Mouse (Mus musculus): Measurements from ENCODE around the gene Gm6710. TPM values are rescaled to one million over a fixed set of nuclear protein-coding genes. Genes with fewer than 3 reads are reported as not detected.
"Not testable (repeated sequence)": the region's sequence is repeated elsewhere in the genome, so short reads cannot be mapped to it uniquely, and the experiment has no call there.

The Gm6710 gene
- polyA plus RNA-seq (2015; fragmentation: Nextera tagmentation; extraction: Ambion mirVana), result 22.9 and 25.1 TPM in 2 replicates

DNA sequence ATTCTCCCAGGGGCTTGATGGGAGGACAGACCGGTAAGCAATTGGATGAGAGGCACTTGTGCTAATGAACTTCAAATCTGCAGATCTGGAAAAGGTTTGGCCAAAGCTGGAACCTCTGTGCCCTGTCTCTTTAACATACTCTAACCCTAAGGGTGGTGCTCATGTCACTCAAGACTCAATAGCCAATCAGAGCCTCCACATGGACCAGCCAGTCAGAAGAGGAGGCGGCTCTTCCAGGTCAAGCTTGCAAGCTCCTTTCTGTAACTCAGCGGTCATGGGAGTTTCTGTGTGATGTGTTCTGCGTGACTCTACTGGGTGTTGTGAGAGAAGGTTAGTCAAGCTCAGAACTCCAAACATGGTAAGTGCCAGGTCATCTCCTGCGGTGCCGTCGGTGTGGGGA is at the start of gene Gm6710:
TSS of gene Gm6710 (plus strand) at position 196 of the 400 bp plus-strand sequence.
- not testable (repeated sequence) for H3K4me3 ChIP-seq (replicated peaks; ENCODE audit: low read depth, low read length); H3K9me3 ChIP-seq (replicated peaks; ENCODE audit: low read length); H3K4me1 ChIP-seq (replicated peaks; ENCODE audit: insufficient read depth, low read length); H3K9ac ChIP-seq (ENCODE audit: low read depth, low read length); DNase-seq (ENCODE audit: low spot score); H3K27me3 ChIP-seq (ENCODE audit: insufficient read depth, low read length); H3K4me2 ChIP-seq (ENCODE audit: low read length); H3K36me3 ChIP-seq (ENCODE audit: insufficient read depth, low read length); H3K27ac ChIP-seq; ATAC-seq (replicated peaks; ENCODE audit: low FRiP score, low read depth)
- no CpG with 5 or more reads among the region's 7 CpGs for WGBS

Other genes starting within 250 kb of the Gm6710 start
- gene Gm11007, start 225.2 kb upstream of the Gm6710 start, polyA plus RNA-seq (2015; fragmentation: Nextera tagmentation; extraction: Ambion mirVana), result not detected in 2 replicates
- gene Zfp969, start 165.6 kb upstream of the Gm6710 start, polyA plus RNA-seq (2015; fragmentation: Nextera tagmentation; extraction: Ambion mirVana), result 33.8 and 34.7 TPM in 2 replicates
- not detected in 2 replicates for gene Gm2007, start 127.7 kb upstream of the Gm6710 start, polyA plus RNA-seq (2015; fragmentation: Nextera tagmentation; extraction: Ambion mirVana)
- gene Gm14288, start 68.1 kb upstream of the Gm6710 start, polyA plus RNA-seq (2015; fragmentation: Nextera tagmentation; extraction: Ambion mirVana), result 3.1 and 4.9 TPM in 2 replicates
- gene Zfp966, start 61.9 kb downstream of the Gm6710 start, polyA plus RNA-seq (2015; fragmentation: Nextera tagmentation; extraction: Ambion mirVana), result 1.4 TPM in 2 replicates
- gene Gm2026, start 96.1 kb downstream of the Gm6710 start, polyA plus RNA-seq (2015; fragmentation: Nextera tagmentation; extraction: Ambion mirVana), result 17.7 and 17.9 TPM in 2 replicates

Data from kidney, postnatal 0 days (tissue).